11 mouse cellular contexts compared by ENCODE assay signal in the genomic region with DNA sequence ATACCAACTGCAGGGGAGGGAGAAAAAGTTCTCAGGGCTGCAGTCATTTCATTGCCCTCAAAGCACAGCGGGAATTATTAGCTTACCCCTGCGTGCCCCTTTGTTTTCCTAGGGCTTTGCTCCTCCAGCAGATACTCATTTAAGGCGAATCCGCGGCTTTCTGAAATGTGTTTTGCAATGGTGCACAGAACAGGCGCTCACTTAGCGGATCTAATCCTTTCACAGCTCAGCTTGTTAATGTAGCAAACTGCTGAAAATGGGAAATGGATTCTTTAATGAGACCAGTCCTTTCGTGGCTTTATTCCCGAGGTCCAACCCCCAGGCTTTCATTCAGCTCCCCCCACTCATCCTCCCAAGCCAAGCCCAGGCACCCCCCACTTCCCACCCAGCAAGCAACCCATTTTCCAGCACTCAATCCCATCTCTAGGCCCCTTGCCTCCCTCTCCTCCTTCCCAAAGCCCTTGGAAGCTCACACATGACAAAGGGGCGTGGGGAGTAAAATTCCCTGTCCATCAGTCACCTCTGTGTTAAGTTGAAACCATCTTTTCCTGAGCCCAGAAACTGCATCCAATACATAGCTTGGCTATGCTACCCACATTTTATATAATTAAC.
DNase-seq lines count a peak whose midpoint lies in the region; ATAC-seq lines count a peak whose summit lies in the region.
"Had no signal": no experiment of that assay in that cellular context is flagged by ENCODE, and none has a peak within 500 bp of the region (broad histone marks: within the 10 kb centered on the region; RNA-seq: fewer than 3 reads in every experiment).

No protein-coding gene starts in this region.

- H3K4me3 ChIP-seq in neural tube, embryonic 11.5 days (ENCODE audit: low read depth, low read length) = no peak overlapping the region
- no peak overlapping the region for H3K4me3 ChIP-seq in forebrain, embryonic 13.5 days
- H3K4me3 ChIP-seq in limb, embryonic 13.5 days = peak overlapping the region; percentile 4; the same call in 1 of the 2 replicates
- H3K4me3 ChIP-seq: left cerebral cortex, adult 2 months had no signal

- 2% methylated on average over 10 of the region's 10 CpGs for WGBS in neural tube, embryonic 11.5 days
- 1% methylated on average over 10 of the region's 10 CpGs for WGBS in forebrain, embryonic 13.5 days
- WGBS in limb, embryonic 13.5 days = 6% methylated on average over 10 of the region's 10 CpGs

- peaks cover 2% of the 10 kb centered on the region; the same call in 1 of the 2 replicates for H3K4me1 ChIP-seq in neural tube, embryonic 11.5 days (ENCODE audit: control insufficient read depth, insufficient read depth, low read length)
- H3K4me1 ChIP-seq in forebrain, embryonic 13.5 days = peaks cover 11% of the 10 kb centered on the region
- peaks cover 12% of the 10 kb centered on the region for H3K4me1 ChIP-seq in limb, embryonic 13.5 days

- H3K9ac ChIP-seq in neural tube, embryonic 11.5 days (ENCODE audit: low read length) = no peak overlapping the region
- no peak overlapping the region for H3K9ac ChIP-seq in forebrain, embryonic 13.5 days
- no peak overlapping the region for H3K9ac ChIP-seq in limb, embryonic 13.5 days

- H3K36me3 ChIP-seq in neural tube, embryonic 11.5 days (ENCODE audit: control insufficient read depth, insufficient read depth, low read length) = no peaks in the 10 kb centered on the region
- H3K36me3 ChIP-seq in forebrain, embryonic 13.5 days (ENCODE audit: poor library complexity, severe bottlenecking) = no peaks in the 10 kb centered on the region
- no peaks in the 10 kb centered on the region for H3K36me3 ChIP-seq in limb, embryonic 13.5 days

- no peak overlapping the region for H3K27ac ChIP-seq in neural tube, embryonic 11.5 days (ENCODE audit: low read depth, low read length)
- H3K27ac ChIP-seq in forebrain, embryonic 13.5 days = 0 out of 2 replicates have a peak overlapping the region, but pooled peaks have one; percentile 8
- no peak overlapping the region for H3K27ac ChIP-seq in limb, embryonic 13.5 days
- H3K27ac ChIP-seq: left cerebral cortex, adult 2 months had no signal

- H3K9me3 ChIP-seq in neural tube, embryonic 11.5 days (ENCODE audit: control insufficient read depth, low read length) = no peaks in the 10 kb centered on the region
- H3K9me3 ChIP-seq in forebrain, embryonic 13.5 days (replicated peaks) = no peaks in the 10 kb centered on the region
- H3K9me3 ChIP-seq in limb, embryonic 13.5 days = no peaks in the 10 kb centered on the region

- no peak for ATAC-seq in neural tube, embryonic 11.5 days (ENCODE audit: insufficient read depth, low FRiP score, low TSS enrichment)
- peak; percentile 42 for ATAC-seq in forebrain, embryonic 13.5 days
- ATAC-seq in limb, embryonic 13.5 days (ENCODE audit: low FRiP score, low read depth) = no peak
- no peak for ATAC-seq in megakaryocyte-erythroid progenitor cell, adult 5-6 weeks (replicated peaks; ENCODE audit: low FRiP score, low TSS enrichment, poor library complexity, severe bottlenecking)
- ATAC-seq: lung, postnatal 0 days had no signal

- DNase-seq in neural tube, embryonic 11.5 days (ENCODE audit: low spot score) = peak; percentile 25
- no peak for DNase-seq in neural tube, embryonic 10.5 days (ENCODE audit: extremely low spot score, low spot score)
- no peak for DNase-seq in urinary bladder, postnatal 36 days (ENCODE audit: low spot score in 2 of 2)
- no peak for DNase-seq in frontal cortex, postnatal 25 days (ENCODE audit: low spot score in 2 of 2)
- DNase-seq: cerebellum, adult 11 months; thymus, postnatal 25 days had no signal

- peak overlapping the region; percentile 17; the same call in 1 of the 2 replicates for H3K4me2 ChIP-seq in neural tube, embryonic 11.5 days (ENCODE audit: low read depth)
- peak overlapping the region; percentile 30 for H3K4me2 ChIP-seq in forebrain, embryonic 13.5 days
- peak overlapping the region; percentile 45 for H3K4me2 ChIP-seq in limb, embryonic 13.5 days (replicated peaks)

- peaks cover 82% of the 10 kb centered on the region for H3K27me3 ChIP-seq in neural tube, embryonic 11.5 days (ENCODE audit: control insufficient read depth, insufficient read depth, low read length)
- peaks cover 94% of the 10 kb centered on the region for H3K27me3 ChIP-seq in forebrain, embryonic 13.5 days
- peaks cover 38% of the 10 kb centered on the region for H3K27me3 ChIP-seq in limb, embryonic 13.5 days
